Mouse (Mus musculus): ENCODE results near the gene Nav3.

- TF ChIP-seq CTCF (IDR thresholded peaks at IDR 0.05; ENCODE audit: low read depth): no peak
- no peak for TF ChIP-seq EP300 (optimal IDR thresholded peaks at IDR 0.05)
Observed at GRCm38 (mm10) chr10:109643598-109643997, 812.4 kb downstream of the Nav3 start.
